Mouse (Mus musculus) MEL (cell line): ENCODE measurements at regions not wholly inside any gene's neighbourhood (a gene's known extent, or its start where the extent isn't known, plus 50 kb on each side); places are given as distances from the start of the nearest gene placed in this dataset.
A peak's percentile ranks its signal among the peaks of the same experiment; 100 is the strongest.

ENCODE experiments used
- DNase-seq: peaks from one replicate; pipeline ENCODE4 v3.0.0; 2011; ENCODE audit warnings: low read depth, low spot score
- H3K27ac ChIP-seq: 2 replicates; pipeline ENCODE4 v1.5.1; 2012; ENCODE audit warnings: low read depth, mild to moderate bottlenecking, control low read depth, low read length, moderate library complexity; ENCODE audit not compliant: control insufficient read depth
- H3K27me3 ChIP-seq, 2 experiments: fragments of 150-350 bp in 1 of 2; sonication (generic) in 1 of 2; 2 replicates each; pipeline ENCODE4 v1.6.1; 2012; ENCODE audit warnings: low read length in 2 of 2, mild to moderate bottlenecking in 2 of 2, improper control_type of control experiment in 1 of 2, moderate library complexity in 1 of 2; ENCODE audit not compliant: insufficient read depth in 2 of 2, control insufficient read depth in 1 of 2
- H3K36me3 ChIP-seq, 2 experiments: 2 replicates each; pipeline ENCODE4 v1.6.1; 2012 to 2014; ENCODE audit warnings: low read length in 2 of 2, improper control_type of control experiment in 1 of 2, inconsistent platforms in 1 of 2, mild to moderate bottlenecking in 1 of 2; ENCODE audit not compliant: insufficient read depth in 2 of 2, control insufficient read depth in 1 of 2
- H3K4me1 ChIP-seq, 2 experiments: fragments of 150-350 bp in 1 of 2; sonication (generic) in 1 of 2; 2 replicates each; pipeline ENCODE4 v1.6.1; 2012; ENCODE audit warnings: low read length in 2 of 2, improper control_type of control experiment in 1 of 2, mild to moderate bottlenecking in 1 of 2; ENCODE audit not compliant: insufficient read depth in 2 of 2, control insufficient read depth in 1 of 2
- H3K4me3 ChIP-seq, 2 experiments: fragments of 150-350 bp in 1 of 2; sonication (generic) in 1 of 2; 2 replicates each; pipeline ENCODE4 v1.5.1; 2012; ENCODE audit warnings: low read depth in 2 of 2, low read length in 2 of 2, mild to moderate bottlenecking in 2 of 2, moderate library complexity in 2 of 2, control low read depth in 1 of 2, improper control_type of control experiment in 1 of 2; ENCODE audit not compliant: control insufficient read depth in 1 of 2, insufficient read depth in 1 of 2
- H3K79me2 ChIP-seq: 2 replicates; pipeline ENCODE4 v1.6.1; 2012; ENCODE audit warnings: mild to moderate bottlenecking, low read length, moderate library complexity; ENCODE audit not compliant: control insufficient read depth, poor library complexity, insufficient read depth
- H3K9ac ChIP-seq: 2 replicates; pipeline ENCODE4 v1.6.1; 2012; ENCODE audit warnings: low read depth, mild to moderate bottlenecking, control low read depth, low read length, moderate library complexity; ENCODE audit not compliant: control insufficient read depth, poor library complexity, severe bottlenecking
- H3K9me3 ChIP-seq: fragments of 150-350 bp; sonication (generic); replicated peaks from 2 replicates; pipeline ENCODE4 v1.6.1; 2012; ENCODE audit warnings: mild to moderate bottlenecking, low read length, improper control_type of control experiment, moderate library complexity; ENCODE audit not compliant: insufficient read depth
- BHLHE40 ChIP-seq: IDR thresholded peaks from 2 replicates; pipeline ENCODE4 v1.6.1; 2012; ENCODE audit warnings: low read depth, mild to moderate bottlenecking, inconsistent platforms, low read length, improper control_type of control experiment, borderline replicate concordance
- CHD1 ChIP-seq: IDR thresholded peaks from 2 replicates; pipeline ENCODE4 v1.6.1; 2012; ENCODE audit warnings: low read depth, mild to moderate bottlenecking, inconsistent platforms, low read length, improper control_type of control experiment
- CHD2 ChIP-seq: IDR thresholded peaks from 2 replicates; pipeline ENCODE4 v1.6.1; 2011; ENCODE audit warnings: low read length, improper control_type of control experiment
- CTCF ChIP-seq, 3 experiments: IDR thresholded peaks in 2 of 3; conservative IDR thresholded peaks in 1 of 3; 2 replicates each; pipeline ENCODE4 v1.5.1; 2011 to 2012; ENCODE audit warnings: low read length in 3 of 3, low read depth in 2 of 3, mild to moderate bottlenecking in 2 of 3, improper control_type of control experiment in 1 of 3, inconsistent platforms in 1 of 3, mixed read lengths in 1 of 3, moderate library complexity in 1 of 3; ENCODE audit not compliant: control insufficient read depth in 1 of 3, insufficient read depth in 1 of 3, poor library complexity in 1 of 3, severe bottlenecking in 1 of 3
- E2F4 ChIP-seq: IDR thresholded peaks from 2 replicates; pipeline ENCODE4 v1.6.1; 2011; ENCODE audit warnings: low read depth, low read length, improper control_type of control experiment, borderline replicate concordance
- ELF1 ChIP-seq: IDR thresholded peaks from 2 replicates; pipeline ENCODE4 v1.6.1; 2014; ENCODE audit warnings: low read depth, mild to moderate bottlenecking, inconsistent platforms, low read length, improper control_type of control experiment, moderate library complexity
- EP300 ChIP-seq, 2 experiments: IDR thresholded peaks; 2 replicates each; pipeline ENCODE4 v1.6.1; 2011; ENCODE audit warnings: improper control_type of control experiment in 2 of 2, low read length in 2 of 2, low read depth in 1 of 2, mild to moderate bottlenecking in 1 of 2
- ETS1 ChIP-seq: IDR thresholded peaks from 2 replicates; pipeline ENCODE4 v1.6.1; 2012; ENCODE audit warnings: low read depth, mild to moderate bottlenecking, inconsistent platforms, low read length, improper control_type of control experiment, moderate library complexity
- GABPA ChIP-seq: IDR thresholded peaks from 2 replicates; pipeline ENCODE4 v1.6.1; 2012; ENCODE audit warnings: low read depth, mild to moderate bottlenecking, inconsistent platforms, low read length, improper control_type of control experiment, moderate library complexity
- GATA1 ChIP-seq: IDR thresholded peaks from 2 replicates; pipeline ENCODE4 v1.6.1; 2011; ENCODE audit warnings: low read depth, low read length, improper control_type of control experiment
- HCFC1 ChIP-seq: IDR thresholded peaks from 2 replicates; pipeline ENCODE4 v1.6.1; 2012; ENCODE audit warnings: low read depth, mild to moderate bottlenecking, inconsistent platforms, low read length, improper control_type of control experiment, moderate library complexity
- JUND ChIP-seq: IDR thresholded peaks from 2 replicates; pipeline ENCODE4 v1.6.1; 2011; ENCODE audit warnings: low read depth, mild to moderate bottlenecking, improper control_type of control experiment, low read length
- KAT2A ChIP-seq: conservative IDR thresholded peaks from 2 replicates; pipeline ENCODE4 v1.6.1; 2012; ENCODE audit warnings: low read depth, low read length, improper control_type of control experiment, inconsistent platforms
- MAFK ChIP-seq: IDR thresholded peaks from 2 replicates; pipeline ENCODE4 v1.6.1; 2011; ENCODE audit warnings: low read depth, mild to moderate bottlenecking, low read length, improper control_type of control experiment, borderline replicate concordance
- MAX ChIP-seq: IDR thresholded peaks from 2 replicates; pipeline ENCODE4 v1.6.1; 2011; ENCODE audit warnings: low read length, improper control_type of control experiment
- MAZ ChIP-seq: IDR thresholded peaks from 2 replicates; pipeline ENCODE4 v1.6.1; 2012; ENCODE audit warnings: low read depth, mild to moderate bottlenecking, inconsistent platforms, low read length, improper control_type of control experiment
- MEF2A ChIP-seq: IDR thresholded peaks from 2 replicates; pipeline ENCODE4 v1.6.1; 2014; ENCODE audit warnings: low read depth, mild to moderate bottlenecking, inconsistent platforms, low read length, improper control_type of control experiment; ENCODE audit not compliant: poor library complexity, insufficient replicate concordance, severe bottlenecking; ENCODE audit errors: extremely low read depth
- MXI1 ChIP-seq: IDR thresholded peaks from 2 replicates; pipeline ENCODE4 v1.6.1; 2011; ENCODE audit warnings: mild to moderate bottlenecking, low read depth, low read length, improper control_type of control experiment
- MYB ChIP-seq: IDR thresholded peaks from 2 replicates; pipeline ENCODE4 v1.6.1; 2011; ENCODE audit warnings: mild to moderate bottlenecking, low read depth, low read length, improper control_type of control experiment
- MYC ChIP-seq: IDR thresholded peaks from 2 replicates; pipeline ENCODE4 v1.6.1; 2011; ENCODE audit warnings: low read depth, mild to moderate bottlenecking, low read length, improper control_type of control experiment, moderate library complexity
- NELFE ChIP-seq: IDR thresholded peaks from 2 replicates; pipeline ENCODE4 v1.6.1; 2011; ENCODE audit warnings: low read depth, low read length, improper control_type of control experiment
- NRF1 ChIP-seq: IDR thresholded peaks from 2 replicates; pipeline ENCODE4 v1.6.1; 2014; ENCODE audit warnings: low read depth, mild to moderate bottlenecking, inconsistent platforms, low read length, improper control_type of control experiment, moderate library complexity; ENCODE audit not compliant: poor library complexity, insufficient read depth, severe bottlenecking
- POLR2A ChIP-seq, 2 experiments: IDR thresholded peaks; 2 replicates each; pipeline ENCODE4 v1.6.1; 2011 to 2012; ENCODE audit warnings: low read length in 2 of 2, mild to moderate bottlenecking in 2 of 2, control low read depth in 1 of 2, improper control_type of control experiment in 1 of 2, low read depth in 1 of 2, moderate library complexity in 1 of 2; ENCODE audit not compliant: control insufficient read depth in 1 of 2, insufficient read depth in 1 of 2, poor library complexity in 1 of 2
- POLR2AphosphoS2 ChIP-seq: IDR thresholded peaks from 2 replicates; pipeline ENCODE4 v1.6.1; 2011; ENCODE audit warnings: low read length, improper control_type of control experiment
- POLR2AphosphoS5 ChIP-seq: IDR thresholded peaks from 2 replicates; pipeline ENCODE4 v1.6.1; 2012; ENCODE audit warnings: low read depth, borderline replicate concordance, mild to moderate bottlenecking, inconsistent platforms, low read length, moderate library complexity, mixed read lengths
- RAD21 ChIP-seq: IDR thresholded peaks from 2 replicates; pipeline ENCODE4 v1.6.1; 2011; ENCODE audit warnings: mild to moderate bottlenecking, low read depth, low read length, improper control_type of control experiment
- SIN3A ChIP-seq: IDR thresholded peaks from 2 replicates; pipeline ENCODE4 v1.6.1; 2012; ENCODE audit warnings: low read length, improper control_type of control experiment, inconsistent platforms
- SMC3 ChIP-seq: IDR thresholded peaks from 2 replicates; pipeline ENCODE4 v1.6.1; 2011; ENCODE audit warnings: low read depth, low read length, improper control_type of control experiment
- TAL1 ChIP-seq: IDR thresholded peaks from 2 replicates; pipeline ENCODE4 v1.6.1; 2012; ENCODE audit warnings: mild to moderate bottlenecking, inconsistent platforms, low read length, moderate library complexity, mixed read lengths
- TBP ChIP-seq: IDR thresholded peaks from 2 replicates; pipeline ENCODE4 v1.8.0; 2011; ENCODE audit warnings: low read depth, low read length, improper control_type of control experiment
- TCF12 ChIP-seq: IDR thresholded peaks from 2 replicates; pipeline ENCODE4 v1.6.1; 2014; ENCODE audit warnings: low read depth, mild to moderate bottlenecking, inconsistent platforms, low read length, improper control_type of control experiment, moderate library complexity
- UBTF ChIP-seq: IDR thresholded peaks from 2 replicates; pipeline ENCODE4 v1.6.1; 2012; ENCODE audit warnings: low read depth, mild to moderate bottlenecking, inconsistent platforms, low read length, improper control_type of control experiment, moderate library complexity, borderline replicate concordance; ENCODE audit not compliant: insufficient read depth
- USF2 ChIP-seq, 2 experiments: IDR thresholded peaks; 2 replicates each; pipeline ENCODE4 v1.6.1; 2011 to 2012; ENCODE audit warnings: improper control_type of control experiment in 2 of 2, low read length in 2 of 2, borderline replicate concordance in 1 of 2, inconsistent platforms in 1 of 2, low read depth in 1 of 2, mild to moderate bottlenecking in 1 of 2; ENCODE audit not compliant: insufficient read depth in 1 of 2
- ZC3H11A ChIP-seq: IDR thresholded peaks from 2 replicates; pipeline ENCODE4 v1.6.1; 2012; ENCODE audit warnings: low read depth, mild to moderate bottlenecking, inconsistent platforms, low read length, improper control_type of control experiment
- ZKSCAN1 ChIP-seq: IDR thresholded peaks from 2 replicates; pipeline ENCODE4 v1.6.1; 2012; ENCODE audit warnings: low read depth, mild to moderate bottlenecking, inconsistent platforms, low read length, improper control_type of control experiment, moderate library complexity
- ZMIZ1 ChIP-seq: IDR thresholded peaks from 2 replicates; pipeline ENCODE4 v1.6.1; 2012; ENCODE audit warnings: low read depth, mild to moderate bottlenecking, inconsistent platforms, low read length, improper control_type of control experiment, moderate library complexity
- ZNF384 ChIP-seq: IDR thresholded peaks from 2 replicates; pipeline ENCODE4 v1.6.1; 2012; ENCODE audit warnings: low read depth, mild to moderate bottlenecking, inconsistent platforms, low read length, improper control_type of control experiment

DNA sequence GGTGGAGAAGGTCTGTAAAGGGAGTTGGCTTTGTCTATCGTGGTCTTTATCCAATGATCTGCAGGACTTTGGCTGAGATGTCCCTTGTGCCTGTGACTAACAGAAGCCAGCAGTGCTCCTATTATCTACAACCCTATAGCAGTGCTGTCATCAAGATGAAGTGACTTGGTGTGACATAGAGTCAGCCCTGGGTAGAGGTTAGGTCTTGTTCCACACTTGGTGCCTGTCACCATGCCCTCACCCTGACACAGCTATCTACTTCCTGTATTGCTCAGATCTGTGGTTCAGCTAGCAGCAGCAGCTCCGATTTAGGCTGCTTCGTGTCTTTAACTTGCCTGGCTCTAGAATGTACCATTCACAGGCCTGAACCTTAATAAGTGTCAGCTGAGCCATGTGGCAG lies 100.6 kb downstream of the Rchy1 start:
- peak overlapping the region; percentile 15 to 17 for H3K4me3 ChIP-seq
- H3K9ac ChIP-seq = peak overlapping the region; percentile 50
- peaks cover 0 to 35% of the 10 kb centered on the region in 2 experiments; a peak in 2 of 4 replicates for H3K36me3 ChIP-seq
- peak overlapping the region; percentile 82 for H3K27ac ChIP-seq
- H3K27me3 ChIP-seq = no peaks in the 10 kb centered on the region
- H3K79me2 ChIP-seq = no peaks in the 10 kb centered on the region
- DNase-seq = peak; percentile 95
- H3K9me3 ChIP-seq = no peaks in the 10 kb centered on the region
- H3K4me1 ChIP-seq = peaks cover 21 to 42% of the 10 kb centered on the region in 2 experiments
- TF ChIP-seq GATA1 = peak; percentile 87
- no peak for TF ChIP-seq POLR2AphosphoS5
- TF ChIP-seq ZC3H11A = no peak; the same call in 1 of the 2 replicates
- TF ChIP-seq GABPA = no peak
- peak; percentile 46 for TF ChIP-seq SIN3A
- no peak for TF ChIP-seq CHD2
- TF ChIP-seq TAL1 = 0 out of 2 replicates have a peak, but pooled peaks have one; percentile 9
- TF ChIP-seq TBP = peak; percentile 70; the same call in 1 of the 2 replicates
- peak; percentile 66 to 68; a peak in 3 of 4 replicates for TF ChIP-seq EP300 (IDR thresholded peaks at IDR 0.05; ENCODE audit: low read depth in 1 of 2, low read length in 2 of 2)
- TF ChIP-seq ELF1 = peak; percentile 72
- TF ChIP-seq UBTF = no peak
- no peak for TF ChIP-seq CHD1
- TF ChIP-seq MAZ = no peak
- no peak; the same call in 1 of the 2 replicates for TF ChIP-seq RAD21
- TF ChIP-seq ZNF384 = no peak
- TF ChIP-seq USF2 (IDR thresholded peaks at IDR 0.05; ENCODE audit: borderline replicate concordance in 1 of 2, insufficient read depth in 1 of 2, low read depth in 1 of 2, low read length in 2 of 2) = no peak
- no peak for TF ChIP-seq CTCF (IDR thresholded peaks at IDR 0.05 in 2 of 3, conservative IDR thresholded peaks at IDR 0.05 in 1 of 3; ENCODE audit: control insufficient read depth in 1 of 3, insufficient read depth in 1 of 3, low read depth in 2 of 3, low read length in 3 of 3, poor library complexity in 1 of 3, severe bottlenecking in 1 of 3)
- peak; percentile 56 for TF ChIP-seq TCF12
- peak; percentile 74; the same call in 1 of the 2 replicates for TF ChIP-seq BHLHE40
- no peak for TF ChIP-seq KAT2A
- peak in 1 of 2 experiments; percentile 60; a peak in 1 of 4 replicates for TF ChIP-seq POLR2A (IDR thresholded peaks at IDR 0.05; ENCODE audit: control insufficient read depth in 1 of 2, insufficient read depth in 1 of 2, low read depth in 1 of 2, low read length in 2 of 2, poor library complexity in 1 of 2)
- TF ChIP-seq NRF1 = no peak
- no peak for TF ChIP-seq JUND
- TF ChIP-seq MYC = peak; percentile 85
- no peak for TF ChIP-seq ZMIZ1
- TF ChIP-seq HCFC1 = peak; percentile 39; the same call in 1 of the 2 replicates
- peak; percentile 29 for TF ChIP-seq NELFE
- TF ChIP-seq POLR2AphosphoS2 = no peak
- peak; percentile 18; the same call in 1 of the 2 replicates for TF ChIP-seq SMC3
- no peak for TF ChIP-seq E2F4
- no peak; the same call in 1 of the 2 replicates for TF ChIP-seq MAFK
- TF ChIP-seq MEF2A = no peak
- peak; percentile 45 for TF ChIP-seq MAX
- peak; percentile 62 for TF ChIP-seq MXI1
- TF ChIP-seq ETS1 = peak; percentile 86
- TF ChIP-seq MYB = no peak
- TF ChIP-seq ZKSCAN1 = no peak
